Mouse (Mus musculus) embryo, embryonic 11.5 days (tissue): ENCODE data around the gene Sv2c.

Source experiments
- DNase-seq: peaks from one replicate; pipeline ENCODE4 v3.0.0-alpha.2; 2012; ENCODE audit warnings: low read depth, low spot score

Sv2c gene

GRCm38 (mm10) chr13:95944621-95945020 lies 187.8 kb downstream of the Sv2c start:
- DNase-seq, result no peak

- DNase-seq, result no peak
Observed at GRCm38 (mm10) chr13:95943919-95944318, 188.5 kb downstream of the Sv2c start.

GRCm38 (mm10) chr13:95942587-95942986 lies 189.8 kb downstream of the Sv2c start:
- no peak for DNase-seq

- no peak for DNase-seq
Observed at GRCm38 (mm10) chr13:95941861-95942260, 190.5 kb downstream of the Sv2c start.

GRCm38 (mm10) chr13:95940811-95941210 lies 191.6 kb downstream of the Sv2c start:
- no peak for DNase-seq

- no peak for DNase-seq
Observed at GRCm38 (mm10) chr13:95924201-95924621, 208.2 kb downstream of the Sv2c start.

GRCm38 (mm10) chr13:95922626-95923025 lies 209.8 kb downstream of the Sv2c start:
- DNase-seq, result no peak

- no peak for DNase-seq
Observed at GRCm38 (mm10) chr13:95918624-95919284, 213.6 kb downstream of the Sv2c start.

- DNase-seq, result no peak
Observed at GRCm38 (mm10) chr13:95913046-95913406, 219.4 kb downstream of the Sv2c start.

GRCm38 (mm10) chr13:95912157-95913045 lies 220.0 kb downstream of the Sv2c start:
- no peak for DNase-seq

GRCm38 (mm10) chr13:95910270-95910669 lies 222.1 kb downstream of the Sv2c start:
- DNase-seq, result no peak

GRCm38 (mm10) chr13:95909244-95909643 lies 223.1 kb downstream of the Sv2c start:
- DNase-seq, result no peak
